Mouse (Mus musculus) CD4-positive, CD25-positive, alpha-beta regulatory T cell (primary cell): ENCODE measurements around the gene Flot1. TPM values are rescaled to one million over a fixed set of nuclear protein-coding genes. Genes with fewer than 3 reads are reported as not detected.

ENCODE experiments used
- polyA plus RNA-seq: library from polyadenylated mRNA; unstranded; fragments of 100-300 nt; shearing (Covaris generic); gene quantifications from one replicate; pipeline ENCODE4 v1.2.1, GENCODE M21; 2017

Flot1 gene
- polyA plus RNA-seq, result 52.9 TPM

GRCm38 (mm10) chr17:35822964-35823937 lies at the start of gene Flot1:
TSS of gene Flot1 (plus strand) at chr17:35823230.

GRCm38 (mm10) chr17:35821439-35822430 lies 1.3 kb upstream of the Flot1 start, which contains the start of gene Ier3:
TSS of gene Ier3 (plus strand) at chr17:35821684.

GRCm38 (mm10) chr17:35838122-35838544 lies 15.1 kb downstream of the Flot1 start, which contains the start of gene Tubb5:
TSS of gene Tubb5 (minus strand) at chr17:35838306.

GRCm38 (mm10) chr17:35841076-35841950 lies 18.3 kb downstream of the Flot1 start, which contains the start of gene Mdc1:
TSS of gene Mdc1 (plus strand) at chr17:35841515.

GRCm38 (mm10) chr17:35861198-35861857 lies 38.3 kb downstream of the Flot1 start, which contains the start of gene Nrm:
TSS of gene Nrm (plus strand) at chr17:35861318.

GRCm38 (mm10) chr17:35865481-35866280 lies 42.7 kb downstream of the Flot1 start, which contains the start of gene Ppp1r18:
TSS of gene Ppp1r18 (plus strand) at chr17:35865593.

GRCm38 (mm10) chr17:35879245-35880057 lies 56.4 kb downstream of the Flot1 start, which contains the start of gene Dhx16:
TSS of gene Dhx16 (plus strand) at chr17:35879819.

Other genes starting within 250 kb of the Flot1 start
- not detected for gene Sfta2, start 221.7 kb upstream of the Flot1 start, polyA plus RNA-seq
- not detected for gene Gm9573, start 196.6 kb upstream of the Flot1 start, polyA plus RNA-seq
- gene Mucl3, start 179.5 kb upstream of the Flot1 start, polyA plus RNA-seq, result 0.07 TPM
- 36.5 TPM for gene Vars2, start 155.6 kb upstream of the Flot1 start, polyA plus RNA-seq
- 31.0 TPM for gene Gtf2h4, start 149.5 kb upstream of the Flot1 start, polyA plus RNA-seq
- gene Ddr1, start 118.6 kb upstream of the Flot1 start, polyA plus RNA-seq, result 6.1 TPM
- gene Ier3, start 1.5 kb upstream of the Flot1 start, polyA plus RNA-seq, result 0.53 TPM
- 111 TPM for gene Tubb5, start 15.1 kb downstream of the Flot1 start, polyA plus RNA-seq
- gene Mdc1, start 18.3 kb downstream of the Flot1 start, polyA plus RNA-seq, result 12.9 TPM
- gene Nrm, start 38.1 kb downstream of the Flot1 start, polyA plus RNA-seq, result 27.5 TPM
- 592 TPM for gene Ppp1r18, start 42.4 kb downstream of the Flot1 start, polyA plus RNA-seq
- gene Dhx16, start 56.6 kb downstream of the Flot1 start, polyA plus RNA-seq, result 62.8 TPM
- gene 2310061I04Rik, start 74.2 kb downstream of the Flot1 start, polyA plus RNA-seq, result 41.8 TPM
- 19.2 TPM for gene Atat1, start 86.8 kb downstream of the Flot1 start, polyA plus RNA-seq
- gene Mrps18b, start 93.2 kb downstream of the Flot1 start, polyA plus RNA-seq, result 80.8 TPM
- gene Ppp1r10, start 93.2 kb downstream of the Flot1 start, polyA plus RNA-seq, result 56.7 TPM
- 145 TPM for gene Abcf1, start 146.5 kb downstream of the Flot1 start, polyA plus RNA-seq
- 70.7 TPM for gene Gnl1, start 156.6 kb downstream of the Flot1 start, polyA plus RNA-seq
- 38.7 TPM for gene Prr3, start 157.0 kb downstream of the Flot1 start, polyA plus RNA-seq
- gene H2-T24, start 197.3 kb downstream of the Flot1 start, polyA plus RNA-seq, result 34.1 TPM
- gene H2-T23, start 209.6 kb downstream of the Flot1 start, polyA plus RNA-seq, result 666 TPM
- 225 TPM for gene H2-T22, start 219.5 kb downstream of the Flot1 start, polyA plus RNA-seq
- gene Gm6034, start 219.7 kb downstream of the Flot1 start, polyA plus RNA-seq, result 0.13 TPM
- gene Gm11127, start 235.1 kb downstream of the Flot1 start, polyA plus RNA-seq, result not detected